Mouse (Mus musculus) small intestine, adult 2 months (tissue): ENCODE measurements around the gene Tet2.

Experiments used
- CTCF ChIP-seq: fragments of 200-500 bp; IDR thresholded peaks from 2 replicates; pipeline ENCODE4 v1.5.1; 2012; ENCODE audit warnings: low read depth, mild to moderate bottlenecking, control low read depth, inconsistent platforms, low read length, moderate library complexity, mixed read lengths; ENCODE audit not compliant: insufficient replicate concordance, insufficient read length; ENCODE audit errors: extremely low read depth
- POLR2A ChIP-seq: fragments of 200-500 bp; IDR thresholded peaks from 2 replicates; pipeline ENCODE4 v1.6.1; 2012; ENCODE audit warnings: low read depth, mild to moderate bottlenecking, control low read depth, inconsistent platforms, low read length, moderate library complexity

GRCm38 (mm10) chr3:133557154-133557553, 12.2 kb upstream of the Tet2 start:
- TF ChIP-seq CTCF (no peak), POLR2A (no peak)
